Mouse (Mus musculus) thymus, postnatal 10 days (tissue): ENCODE data around the gene Pllp.

Source experiments
- DNase-seq, 2 experiments: peaks; one replicate each; pipeline ENCODE4 v3.0.0; 2021; ENCODE audit warnings: low spot score in 2 of 2

The Pllp gene

GRCm38 (mm10) chr8:94702844-94703813 lies 7.1 kb upstream of the Pllp start:
- peak; percentile 67 to 72 for DNase-seq

- DNase-seq, result no peak
Observed at GRCm38 (mm10) chr8:94702156-94702555, 6.1 kb upstream of the Pllp start.

GRCm38 (mm10) chr8:94700421-94700935 lies 4.4 kb upstream of the Pllp start:
- no peak for DNase-seq

GRCm38 (mm10) chr8:94699366-94699765 lies 3.3 kb upstream of the Pllp start:
- DNase-seq, result no peak

GRCm38 (mm10) chr8:94697956-94698355 lies 1.9 kb upstream of the Pllp start:
- no peak for DNase-seq

- no peak for DNase-seq
Observed at GRCm38 (mm10) chr8:94696566-94696965, 488 bp upstream of the Pllp start.

GRCm38 (mm10) chr8:94695341-94695993 lies 611 bp downstream of the Pllp start:
- DNase-seq, result no peak

GRCm38 (mm10) chr8:94694701-94695100 lies 1.4 kb downstream of the Pllp start:
- DNase-seq, result no peak

- DNase-seq, result no peak
Observed at GRCm38 (mm10) chr8:94685953-94686352, 10.1 kb downstream of the Pllp start.

- DNase-seq, result no peak
Observed at GRCm38 (mm10) chr8:94684287-94684686, 11.8 kb downstream of the Pllp start.

- no peak for DNase-seq
Observed at GRCm38 (mm10) chr8:94682732-94683524, 13.2 kb downstream of the Pllp start.

- no peak for DNase-seq
Observed at GRCm38 (mm10) chr8:94680414-94680813, 15.7 kb downstream of the Pllp start.

- no peak for DNase-seq
Observed at GRCm38 (mm10) chr8:94678582-94678981, 17.5 kb downstream of the Pllp start.

- DNase-seq, result no peak
Observed at GRCm38 (mm10) chr8:94675923-94676322, 20.2 kb downstream of the Pllp start.

GRCm38 (mm10) chr8:94674384-94674783 lies 21.7 kb downstream of the Pllp start:
- DNase-seq, result no peak

- peak; percentile 88 to 91 for DNase-seq
Observed at GRCm38 (mm10) chr8:94666456-94667308, 29.4 kb downstream of the Pllp start, which contains the start of gene Arl2bp. TSS of gene Arl2bp (plus strand) at chr8:94666600.

- no peak for DNase-seq
Observed at GRCm38 (mm10) chr8:94664722-94665121, 31.4 kb downstream of the Pllp start.

- DNase-seq, result no peak
Observed at GRCm38 (mm10) chr8:94660418-94660817, 35.7 kb downstream of the Pllp start.

- DNase-seq, result no peak
Observed at GRCm38 (mm10) chr8:94658031-94658430, 38.0 kb downstream of the Pllp start.

GRCm38 (mm10) chr8:94654994-94655393 lies 41.1 kb downstream of the Pllp start:
- no peak for DNase-seq

- DNase-seq, result no peak
Observed at GRCm38 (mm10) chr8:94652951-94653350, 43.1 kb downstream of the Pllp start.
